Mouse (Mus musculus): ENCODE data around the gene H2-Q7. TPM values are rescaled to one million over a fixed set of nuclear protein-coding genes. Genes with fewer than 3 reads are reported as not detected.

H2-Q7 gene
- total RNA-seq, 2 experiments from 2014 or later: 0.82 to 1.8 TPM

Other genes starting within 250 kb of the H2-Q7 start
- under 1 TPM in 1 of 2 experiments, not detected in 1; 0.38 TPM for gene Ltb, start 244.7 kb upstream of the H2-Q7 start, total RNA-seq (2021)
- gene Tnf, start 237.1 kb upstream of the H2-Q7 start, total RNA-seq (2021): not detected
- under 1 TPM; 0.43 to 0.48 TPM for gene Lta, start 233.8 kb upstream of the H2-Q7 start, total RNA-seq (2021)
- not detected for gene Gm16181, start 218.3 kb upstream of the H2-Q7 start, total RNA-seq (2021)
- gene Atp6v1g2, start 205.5 kb upstream of the H2-Q7 start, total RNA-seq (2021): 1 to 10 TPM; 1.1 to 1.8 TPM
- 1 to 10 TPM; 7.0 to 7.2 TPM for gene Nfkbil1, start 203.4 kb upstream of the H2-Q7 start, total RNA-seq (2021)
- 10 to 100 TPM; 83.5 to 83.8 TPM for gene Ddx39b, start 197.4 kb upstream of the H2-Q7 start, total RNA-seq (2021)
- gene H2-D1, start 176.4 kb upstream of the H2-Q7 start, total RNA-seq (2021): 10 to 100 TPM; 36.3 to 59.0 TPM
- gene H2-Q1, start 118.8 kb upstream of the H2-Q7 start, total RNA-seq (2021): under 1 TPM; 0.19 to 0.27 TPM
- gene H2-Q2, start 96.9 kb upstream of the H2-Q7 start, total RNA-seq (2021): under 1 TPM; 0.18 to 0.71 TPM
- gene H2-Q4, start 59.5 kb upstream of the H2-Q7 start, total RNA-seq (2021): 1 to 10 TPM; 3.5 to 6.6 TPM
- 1 to 10 TPM in 1 of 2 experiments, under 1 TPM in 1; 0.94 to 1.2 TPM for gene H2-Q6, start 14.3 kb upstream of the H2-Q7 start, total RNA-seq (2021)
- gene H2-Q10, start 30.9 kb downstream of the H2-Q7 start, total RNA-seq (2021): 1 to 10 TPM in 1 of 2 experiments, under 1 TPM in 1; 0.39 to 1.2 TPM
- not detected for gene Pou5f1, start 66.9 kb downstream of the H2-Q7 start, total RNA-seq (2021)
- under 1 TPM; 0.66 TPM for gene Tcf19, start 77.7 kb downstream of the H2-Q7 start, total RNA-seq (2021)
- gene Cchcr1, start 77.9 kb downstream of the H2-Q7 start, total RNA-seq (2021): 1 to 10 TPM; 1.3 to 2.1 TPM
- not detected for gene Psors1c2, start 94.0 kb downstream of the H2-Q7 start, total RNA-seq (2021)
- gene Cdsn, start 113.0 kb downstream of the H2-Q7 start, total RNA-seq (2021): under 1 TPM; 0.09 to 0.69 TPM
- gene 2300002M23Rik, start 128.3 kb downstream of the H2-Q7 start, total RNA-seq (2021): not detected
- gene Sfta2, start 162.4 kb downstream of the H2-Q7 start, total RNA-seq (2021): not detected
- not detected for gene Gm9573, start 187.5 kb downstream of the H2-Q7 start, total RNA-seq (2021)
- not detected for gene Mucl3, start 204.5 kb downstream of the H2-Q7 start, total RNA-seq (2021)
- gene Vars2, start 228.4 kb downstream of the H2-Q7 start, total RNA-seq (2021): 10 to 100 TPM in 1 of 2 experiments, 1 to 10 TPM in 1; 9.8 to 13.7 TPM
- 10 to 100 TPM; 17.7 to 18.9 TPM for gene Gtf2h4, start 234.6 kb downstream of the H2-Q7 start, total RNA-seq (2021)